Mouse (Mus musculus) CH12.LX (cell line): ENCODE measurements around the gene Agpat4. TPM values are rescaled to one million over a fixed set of nuclear protein-coding genes. Genes with fewer than 3 reads are reported as not detected.
"Not testable (repeated sequence)": the region's sequence is repeated elsewhere in the genome, so short reads cannot be mapped to it uniquely, and the experiment has no call there.

Experiments
- DNase-seq: peaks from one replicate; pipeline ENCODE4 v3.0.0-alpha.2; 2013; ENCODE audit errors: extremely low read depth
- H3K27ac ChIP-seq: 2 replicates; pipeline ENCODE4 v1.5.1; 2012; ENCODE audit warnings: low read depth, mild to moderate bottlenecking, control low read depth, moderate library complexity; ENCODE audit not compliant: insufficient read depth
- H3K27me3 ChIP-seq: replicated peaks from 2 replicates; pipeline ENCODE3; 2012; ENCODE audit warnings: inconsistent platforms
- H3K36me3 ChIP-seq, 2 experiments: replicated peaks in 1 of 2; 2 replicates each; pipeline versions ENCODE3 to v1.6.1; 2012; ENCODE audit warnings: inconsistent platforms in 1 of 2, low read length in 1 of 2, mild to moderate bottlenecking in 1 of 2, mixed read lengths in 1 of 2, moderate library complexity in 1 of 2; ENCODE audit not compliant: control insufficient read depth in 1 of 2, insufficient read depth in 1 of 2
- H3K4me1 ChIP-seq, 2 experiments: 2 replicates each; pipeline ENCODE4 v1.6.1; 2012; ENCODE audit warnings: inconsistent platforms in 1 of 2, moderate library complexity in 1 of 2; ENCODE audit not compliant: insufficient read depth in 2 of 2, control insufficient read depth in 1 of 2
- H3K4me2 ChIP-seq: 2 replicates; pipeline ENCODE4 v1.6.1; 2012; ENCODE audit warnings: low read depth, mild to moderate bottlenecking, control low read depth; ENCODE audit not compliant: poor library complexity, insufficient read depth, severe bottlenecking
- H3K4me3 ChIP-seq, 3 experiments: fragments of 150-350 bp in 1 of 3; sonication (generic) in 1 of 3; replicated peaks in 1 of 3; 2 replicates each; pipeline versions ENCODE3 to v1.5.1; 2011 to 2012; ENCODE audit warnings: low read depth in 2 of 3, low read length in 2 of 3, mild to moderate bottlenecking in 2 of 3, moderate library complexity in 2 of 3, control low read depth in 1 of 3, improper control_type of control experiment in 1 of 3, inconsistent platforms in 1 of 3, mixed read lengths in 1 of 3; ENCODE audit not compliant: poor library complexity in 1 of 3
- H3K79me2 ChIP-seq: replicated peaks from 2 replicates; pipeline ENCODE4 v1.6.1; 2012; ENCODE audit warnings: mild to moderate bottlenecking, moderate library complexity; ENCODE audit not compliant: control insufficient read depth, poor library complexity, insufficient read depth, severe bottlenecking; ENCODE audit errors: extremely low read depth
- H3K9ac ChIP-seq: 2 replicates; pipeline ENCODE4 v1.6.1; 2012; ENCODE audit warnings: low read depth, mild to moderate bottlenecking, control low read depth, moderate library complexity; ENCODE audit not compliant: insufficient read depth
- H3K9me3 ChIP-seq: replicated peaks from 2 replicates; pipeline ENCODE3; 2012; ENCODE audit warnings: low read length, inconsistent platforms, mixed read lengths
- CTCF ChIP-seq, 2 experiments: IDR thresholded peaks in 1 of 2; conservative IDR thresholded peaks in 1 of 2; 2 replicates each; pipeline ENCODE4 v1.5.1; 2011 to 2012; ENCODE audit warnings: low read depth in 2 of 2, low read length in 2 of 2, improper control_type of control experiment in 1 of 2, inconsistent platforms in 1 of 2, mild to moderate bottlenecking in 1 of 2, moderate library complexity in 1 of 2
- GABPA ChIP-seq: IDR thresholded peaks from 2 replicates; pipeline ENCODE4 v1.6.1; 2012; ENCODE audit warnings: low read depth, low read length, improper control_type of control experiment, inconsistent platforms; ENCODE audit not compliant: insufficient replicate concordance
- HCFC1 ChIP-seq: IDR thresholded peaks from 2 replicates; pipeline ENCODE4 v1.6.1; 2012; ENCODE audit warnings: low read depth, mild to moderate bottlenecking, inconsistent platforms, low read length, improper control_type of control experiment
- IRF4 ChIP-seq: IDR thresholded peaks from 2 replicates; pipeline ENCODE4 v1.6.1; 2014; ENCODE audit warnings: low read depth, mild to moderate bottlenecking, inconsistent platforms, low read length, improper control_type of control experiment
- JUN ChIP-seq: IDR thresholded peaks from 2 replicates; pipeline ENCODE4 v1.6.1; 2011; ENCODE audit warnings: low read depth, mild to moderate bottlenecking, low read length, improper control_type of control experiment, moderate library complexity; ENCODE audit not compliant: insufficient read depth
- MAZ ChIP-seq: IDR thresholded peaks from 2 replicates; pipeline ENCODE4 v1.6.1; 2012; ENCODE audit warnings: low read depth, mild to moderate bottlenecking, inconsistent platforms, low read length, improper control_type of control experiment, moderate library complexity
- NELFE ChIP-seq: IDR thresholded peaks from 2 replicates; pipeline ENCODE4 v1.6.1; 2011; ENCODE audit warnings: low read depth, low read length, improper control_type of control experiment
- NRF1 ChIP-seq: IDR thresholded peaks from 2 replicates; pipeline ENCODE4 v1.6.1; 2014; ENCODE audit warnings: low read depth, mild to moderate bottlenecking, inconsistent platforms, low read length, improper control_type of control experiment, moderate library complexity
- PAX5 ChIP-seq: IDR thresholded peaks from 2 replicates; pipeline ENCODE4 v1.6.1; 2012; ENCODE audit warnings: low read length, inconsistent platforms, mixed read lengths
- POLR2A ChIP-seq: IDR thresholded peaks from 2 replicates; pipeline ENCODE4 v1.6.1; 2011; ENCODE audit warnings: low read depth, mild to moderate bottlenecking, improper control_type of control experiment, low read length
- RAD21 ChIP-seq: IDR thresholded peaks from 2 replicates; pipeline ENCODE4 v1.6.1; 2011; ENCODE audit warnings: low read depth, mild to moderate bottlenecking, low read length, improper control_type of control experiment, moderate library complexity
- SMC3 ChIP-seq: IDR thresholded peaks from 2 replicates; pipeline ENCODE4 v1.6.1; 2011; ENCODE audit warnings: low read depth, low read length, improper control_type of control experiment
- ZKSCAN1 ChIP-seq: IDR thresholded peaks from 2 replicates; pipeline ENCODE4 v1.6.1; 2012; ENCODE audit warnings: low read depth, inconsistent platforms, low read length, improper control_type of control experiment, borderline replicate concordance
- ZNF384 ChIP-seq: IDR thresholded peaks from 2 replicates; pipeline ENCODE4 v1.6.1; 2012; ENCODE audit warnings: low read depth, low read length, improper control_type of control experiment, inconsistent platforms
- dilution Hi-C: fragments of 300-500 bp; cut with MboI; formaldehyde crosslinking; loops from 2 replicates; pipeline ENCODE4 v1.14.3; 2020; ENCODE audit warnings: low sequenced_read_pairs; ENCODE audit not compliant: extremely low pct_unique_long_range_greater_than_20kb, extremely low pct_ligation_motif_present
- in situ Hi-C: fragments of 300-500 bp; cut with MboI; formaldehyde crosslinking; loops from 3 replicates; pipeline ENCODE4 v1.14.3; 2019; ENCODE audit warnings: low sequenced_read_pairs, low pct_ligation_motif_present, low pct_unique_long_range_greater_than_20kb, mixed read lengths
- polyA plus RNA-seq: library from polyadenylated mRNA; unstranded; fragments of >175 nt; gene quantifications from 2 replicates; pipeline ENCODE4 v1.2.1, GENCODE M21; 2012; ENCODE audit warnings: low read depth; ENCODE audit not compliant: insufficient read length
- total RNA-seq, 2 experiments: library from RNA; depleted of rRNA; stranded (reverse); fragments of 300-350 nt in 1 of 2; fragments of >200 nt in 1 of 2; gene quantifications; 2 replicates each; pipeline ENCODE4 v1.2.3; 2012 to 2014

The Agpat4 gene
- total and polyA plus RNA-seq, 3 experiments, result 34.7 to 83.2 (median 44.5) TPM

DNA sequence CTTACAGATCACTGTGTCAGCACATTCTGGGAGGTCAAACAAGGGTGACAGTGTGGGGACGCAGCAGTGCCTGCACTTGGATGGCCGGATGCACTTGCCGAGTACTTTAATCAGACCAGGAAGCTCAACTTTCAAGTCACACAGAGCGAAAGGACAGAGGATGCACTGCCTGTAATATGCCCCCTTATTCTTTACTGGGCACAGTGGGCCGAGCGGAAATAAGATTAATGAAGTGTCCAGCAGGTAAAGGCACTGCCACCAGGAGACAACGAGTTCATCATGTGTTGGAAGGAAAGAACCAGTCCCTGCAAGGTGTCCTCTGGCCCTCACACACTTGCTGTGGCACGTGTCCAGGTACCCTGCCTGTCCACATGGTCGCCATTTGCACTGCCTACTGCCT lies 105.6 kb downstream of the Agpat4 start:
- H3K36me3 ChIP-seq, result peaks cover 46 to 87% of the 10 kb centered on the region in 2 experiments
- no peak for DNase-seq
- in situ Hi-C loops, result no loop called here

DNA sequence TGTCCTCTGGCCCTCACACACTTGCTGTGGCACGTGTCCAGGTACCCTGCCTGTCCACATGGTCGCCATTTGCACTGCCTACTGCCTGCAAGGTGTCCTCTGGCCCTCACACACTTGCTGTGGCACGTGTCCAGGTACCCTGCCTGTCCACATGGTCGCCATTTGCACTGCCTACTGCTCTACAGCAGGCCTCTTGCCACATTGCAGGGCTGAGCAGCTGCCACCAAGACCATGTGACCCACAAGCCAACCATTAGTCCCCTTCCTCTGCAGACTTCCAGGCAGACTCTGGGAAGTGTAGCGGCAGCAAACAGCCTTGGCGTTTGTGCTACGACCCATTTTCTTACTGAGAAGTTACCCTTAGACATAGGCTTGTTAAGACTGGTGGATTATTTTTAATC lies 106.0 kb downstream of the Agpat4 start:
- H3K27me3 ChIP-seq, H3K9me3 ChIP-seq, H3K79me2 ChIP-seq, DNase-seq, H3K4me3 ChIP-seq, dilution Hi-C loops, H3K9ac ChIP-seq, in situ Hi-C loops, H3K27ac ChIP-seq, H3K4me2 ChIP-seq: not testable (repeated sequence)
- Histone ChIP-seq H3K36me3 (peaks cover 44 to 87% of the 10 kb centered on the region in 2 experiments), H3K4me1 (peaks cover 0 to 10% of the 10 kb centered on the region in 2 experiments; a peak in 2 of 4 replicates)

More for the DNA sequence above, 105.6 kb downstream of the Agpat4 start:
- no peaks in the 10 kb centered on the region for H3K27me3 ChIP-seq
- TF ChIP-seq SMC3, result no peak
- no peak for TF ChIP-seq IRF4
- TF ChIP-seq PAX5, result no peak
- TF ChIP-seq NRF1, result no peak
- no peak for TF ChIP-seq MAZ
- TF ChIP-seq GABPA, result no peak
- TF ChIP-seq RAD21, result no peak
- TF ChIP-seq HCFC1, result no peak
- no peak for TF ChIP-seq JUN
- TF ChIP-seq, all 38 proteins: peak for 0
- H3K4me3 ChIP-seq, result no peak overlapping the region
- H3K9me3 ChIP-seq, result no peaks in the 10 kb centered on the region
- H3K9ac ChIP-seq, result no peak overlapping the region
- no peak overlapping the region for H3K4me2 ChIP-seq
- no peaks in the 10 kb centered on the region for H3K79me2 ChIP-seq
- dilution Hi-C loops, result no loop called here
- H3K4me1 ChIP-seq, result peaks cover 0 to 10% of the 10 kb centered on the region in 2 experiments; a peak in 2 of 4 replicates
- H3K27ac ChIP-seq, result no peak overlapping the region

DNA sequence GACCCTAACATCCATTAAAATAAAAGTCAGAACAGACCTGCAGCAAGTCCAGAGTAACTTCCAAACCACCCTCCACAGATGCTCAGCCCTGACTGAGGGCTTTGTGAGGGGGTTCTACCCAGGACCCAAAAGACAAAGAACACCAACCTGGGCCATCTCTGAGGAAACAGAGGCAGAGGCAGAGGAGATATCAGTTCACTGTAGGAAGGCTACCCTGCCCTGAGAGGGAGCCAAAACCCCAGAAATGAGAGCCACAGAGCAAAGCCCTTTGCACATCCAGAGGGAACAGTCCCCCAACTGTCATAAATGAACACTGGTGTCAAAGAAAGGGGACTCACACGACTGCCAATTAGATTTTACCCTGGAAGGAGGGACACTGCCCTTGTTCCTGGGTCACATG lies 106.7 kb downstream of the Agpat4 start:
- H3K9ac ChIP-seq, result no peak overlapping the region
- peak; percentile 35 for TF ChIP-seq RAD21
- no peak for TF ChIP-seq NELFE
- no peak for TF ChIP-seq ZNF384
- peak; percentile 15; the same call in 1 of the 2 replicates for TF ChIP-seq SMC3
- no peak for TF ChIP-seq GABPA
- TF ChIP-seq HCFC1, result no peak
- no peak for TF ChIP-seq POLR2A
- peak in 1 of 2 experiments; percentile 47; a peak in 2 of 4 replicates for TF ChIP-seq CTCF (conservative IDR thresholded peaks at IDR 0.05 in 1 of 2, IDR thresholded peaks at IDR 0.05 in 1 of 2; ENCODE audit: low read depth in 2 of 2, low read length in 2 of 2)
- no peak for TF ChIP-seq ZKSCAN1
- dilution Hi-C loops (no loop called here), in situ Hi-C loops (no loop called here)
- H3K4me1 ChIP-seq, result peaks cover 0 to 10% of the 10 kb centered on the region in 2 experiments; a peak in 2 of 4 replicates
- H3K4me2 ChIP-seq, result no peak overlapping the region
- H3K9me3 ChIP-seq, result no peaks in the 10 kb centered on the region
- H3K36me3 ChIP-seq, result peaks cover 41 to 87% of the 10 kb centered on the region in 2 experiments
- DNase-seq, result no peak
- H3K27ac ChIP-seq, result no peak overlapping the region
- no peaks in the 10 kb centered on the region for H3K27me3 ChIP-seq
- no peak overlapping the region for H3K4me3 ChIP-seq
- H3K79me2 ChIP-seq, result no peaks in the 10 kb centered on the region
